Mouse (Mus musculus) embryonic stem cell, embryonic (primary cell): ENCODE data around the gene Cped1.
"Not testable (repeated sequence)": the region's sequence is repeated elsewhere in the genome, so short reads cannot be mapped to it uniquely, and the experiment has no call there.

Source experiments
- CTCF ChIA-PET, 4 experiments: fragments of 300-600 bp in 2 of 4; fragments of 350-600 bp in 2 of 4; sonication (Branson Sonifier 250); formaldehyde crosslinking; loops; one replicate each; lab custom pipeline; 2022; ENCODE audit warnings: inconsistent platforms in 2 of 4; lab: Charles Lee
- POLR2A ChIA-PET, 4 experiments: fragments of 300-600 bp in 2 of 4; fragments of 350-600 bp in 2 of 4; sonication (Branson Sonifier 250); formaldehyde crosslinking; loops; one replicate each; lab custom pipeline; 2022; ENCODE audit warnings: antibody characterized with exemption in 4 of 4, inconsistent platforms in 1 of 4; lab: Charles Lee

Cped1 gene

GRCm38 (mm10) chr6:22222087-22222486 is 236.4 kb downstream of the Cped1 start:
- ChIA-PET POLR2A (no interaction called here), CTCF (no interaction called here)

- ChIA-PET CTCF (no interaction called here), POLR2A (no interaction called here)
Observed at GRCm38 (mm10) chr6:22222947-22223346, 237.2 kb downstream of the Cped1 start.

GRCm38 (mm10) chr6:22224351-22224750 is 238.6 kb downstream of the Cped1 start:
- POLR2A ChIA-PET = no interaction called here
- CTCF ChIA-PET = interaction anchor here in 1 of 4 experiments (0.6 kb wide), 1 partner anchor 102 kb away, joined by 3 read pairs; no protein-coding TSS in a partner anchor

GRCm38 (mm10) chr6:22231244-22231643 is 245.5 kb downstream of the Cped1 start:
- ChIA-PET CTCF (no interaction called here), POLR2A (no interaction called here)

- CTCF ChIA-PET = no interaction called here
- POLR2A ChIA-PET = no interaction called here
Observed at GRCm38 (mm10) chr6:22233517-22233916, 247.8 kb downstream of the Cped1 start.

- ChIA-PET POLR2A (interaction anchor here in 1 of 4 experiments (0.5 kb wide), 1 partner anchor 32 kb away, joined by 3 read pairs; no protein-coding TSS in a partner anchor), CTCF (no interaction called here)
Observed at GRCm38 (mm10) chr6:22235133-22235532, 249.4 kb downstream of the Cped1 start.

GRCm38 (mm10) chr6:22243321-22243720 is 257.6 kb downstream of the Cped1 start:
- POLR2A ChIA-PET = no interaction called here
- CTCF ChIA-PET = no interaction called here

- ChIA-PET POLR2A (no interaction called here), CTCF (no interaction called here)
Observed at GRCm38 (mm10) chr6:22246696-22247095, 261.0 kb downstream of the Cped1 start.

- ChIA-PET CTCF (no interaction called here), POLR2A (no interaction called here)
Observed at GRCm38 (mm10) chr6:22258784-22259183, 273.1 kb downstream of the Cped1 start.

- CTCF ChIA-PET = interaction anchor here in 1 of 4 experiments (0.6 kb wide), 1 partner anchor 40 kb away, joined by 3 read pairs; no protein-coding TSS in a partner anchor
- POLR2A ChIA-PET = no interaction called here
Observed at GRCm38 (mm10) chr6:22262519-22262918, 276.8 kb downstream of the Cped1 start.

GRCm38 (mm10) chr6:22264094-22264493 is 278.4 kb downstream of the Cped1 start:
- CTCF ChIA-PET = not testable (repeated sequence)

GRCm38 (mm10) chr6:22266018-22266417 is 280.3 kb downstream of the Cped1 start:
- CTCF ChIA-PET = no interaction called here
- POLR2A ChIA-PET = no interaction called here

More at GRCm38 (mm10) chr6:22264094-22264493, 278.4 kb downstream of the Cped1 start:
- POLR2A ChIA-PET = not testable (repeated sequence)

GRCm38 (mm10) chr6:22267807-22268667 is 282.3 kb downstream of the Cped1 start:
- ChIA-PET CTCF (no interaction called here), POLR2A (no interaction called here)

- ChIA-PET POLR2A (no interaction called here), CTCF (no interaction called here)
Observed at GRCm38 (mm10) chr6:22268677-22269076, 283.0 kb downstream of the Cped1 start.

GRCm38 (mm10) chr6:22269840-22270521 is 284.3 kb downstream of the Cped1 start:
- ChIA-PET POLR2A (interaction anchor here in 1 of 4 experiments (0.8 kb wide), 1 partner anchor 186 kb away, joined by 4 read pairs; no protein-coding TSS in a partner anchor), CTCF (no interaction called here)

GRCm38 (mm10) chr6:22277941-22278340 is 292.2 kb downstream of the Cped1 start:
- ChIA-PET CTCF (no interaction called here), POLR2A (no interaction called here)

- ChIA-PET CTCF (interaction anchor here in 1 of 4 experiments (0.6 kb wide), 1 partner anchor 32 kb away, joined by 3 read pairs; no protein-coding TSS in a partner anchor), POLR2A (interaction anchor here in 1 of 4 experiments (0.8 kb wide), 1 partner anchor 9 kb away, joined by 3 read pairs; no protein-coding TSS in a partner anchor)
Observed at GRCm38 (mm10) chr6:22280217-22280861, 294.6 kb downstream of the Cped1 start.

GRCm38 (mm10) chr6:22282405-22282804 is 296.7 kb downstream of the Cped1 start:
- ChIA-PET POLR2A (interaction anchor here in 1 of 4 experiments (0.6 kb wide), 1 partner anchor 163 kb away, joined by 7 read pairs; no protein-coding TSS in a partner anchor), CTCF (interaction anchor here in 1 of 4 experiments (0.6 kb wide), 1 partner anchor 157 kb away, joined by 3 read pairs; no protein-coding TSS in a partner anchor)
